Mouse (Mus musculus) ES-E14 (cell line): Measurements from ENCODE around the gene Tmem248. TPM values are rescaled to one million over a fixed set of nuclear protein-coding genes. Genes with fewer than 3 reads are reported as not detected.

ENCODE experiments used
- DNase-seq: peaks from one replicate; pipeline ENCODE4 v3.0.0-alpha.2; 2013; ENCODE audit warnings: low read depth, low spot score
- H3K27ac ChIP-seq: 2 replicates; pipeline ENCODE4 v1.5.1; 2012; ENCODE audit warnings: low read depth, mild to moderate bottlenecking, low read length, moderate library complexity, mixed read lengths; ENCODE audit not compliant: poor library complexity, insufficient read depth, severe bottlenecking
- H3K36me3 ChIP-seq: 2 replicates; pipeline ENCODE4 v1.6.1; 2012; ENCODE audit warnings: mild to moderate bottlenecking, low read length, moderate library complexity, mixed read lengths; ENCODE audit not compliant: control insufficient read depth, poor library complexity, insufficient read depth, severe bottlenecking
- H3K4me1 ChIP-seq, 2 experiments: fragments of 150-350 bp in 1 of 2; sonication (generic) in 1 of 2; 2 replicates each; pipeline ENCODE4 v1.6.1; 2012; ENCODE audit warnings: low read length in 2 of 2, mild to moderate bottlenecking in 1 of 2, mixed read lengths in 1 of 2; ENCODE audit not compliant: control insufficient read depth in 2 of 2, insufficient read depth in 2 of 2, poor library complexity in 1 of 2
- H3K4me3 ChIP-seq, 2 experiments: fragments of 150-350 bp in 1 of 2; sonication (generic) in 1 of 2; 2 replicates each; pipeline ENCODE4 v1.5.1; 2012; ENCODE audit warnings: low read length in 2 of 2, low read depth in 1 of 2, mild to moderate bottlenecking in 1 of 2, mixed read lengths in 1 of 2; ENCODE audit not compliant: insufficient read depth in 1 of 2, poor library complexity in 1 of 2, severe bottlenecking in 1 of 2
- H3K9ac ChIP-seq: 2 replicates; pipeline ENCODE4 v1.6.1; 2012; ENCODE audit warnings: low read depth, mild to moderate bottlenecking, low read length, mixed read lengths; ENCODE audit not compliant: poor library complexity, insufficient read depth, severe bottlenecking
- H3K9me3 ChIP-seq: fragments of 150-350 bp; sonication (generic); 2 replicates; pipeline ENCODE4 v1.6.1; 2012; ENCODE audit warnings: low read depth, mild to moderate bottlenecking, low read length; ENCODE audit not compliant: control insufficient read depth, insufficient read depth
- CHD2 ChIP-seq: IDR thresholded peaks from 2 replicates; pipeline ENCODE4 v1.6.1; 2014; ENCODE audit warnings: mild to moderate bottlenecking, low read depth, low read length, inconsistent platforms
- HCFC1 ChIP-seq: IDR thresholded peaks from 2 replicates; pipeline ENCODE4 v1.6.1; 2012; ENCODE audit warnings: low read length, inconsistent platforms, borderline replicate concordance; ENCODE audit not compliant: insufficient read depth
- MAFK ChIP-seq: IDR thresholded peaks from 2 replicates; pipeline ENCODE4 v1.6.1; 2014; ENCODE audit warnings: mild to moderate bottlenecking, low read depth, low read length, inconsistent platforms; ENCODE audit not compliant: insufficient read depth
- ZC3H11A ChIP-seq: IDR thresholded peaks from 2 replicates; pipeline ENCODE4 v1.6.1; 2012; ENCODE audit warnings: low read depth, mild to moderate bottlenecking, inconsistent platforms, low read length, borderline replicate concordance
- ZNF384 ChIP-seq: IDR thresholded peaks from 2 replicates; pipeline ENCODE4 v1.6.1; 2012; ENCODE audit warnings: low read depth, low read length, inconsistent platforms
- in situ Hi-C, 2 experiments: fragments of 600-800 bp; cut with MboI; formaldehyde crosslinking; loops; one replicate each; pipeline ENCODE4 v1.15.1; 2025; ENCODE audit warnings: low sequenced_read_pairs in 2 of 2, inconsistent platforms in 1 of 2; ENCODE audit not compliant: unreplicated experiment in 2 of 2
- total RNA-seq: library from RNA; depleted of rRNA; stranded (reverse); fragments of 300-350 nt; gene quantifications from 2 replicates; pipeline ENCODE4 v1.2.3, GENCODE M21; 2012

Gene Tmem248
- total RNA-seq, 1 experiment, result 83.1 TPM

DNA sequence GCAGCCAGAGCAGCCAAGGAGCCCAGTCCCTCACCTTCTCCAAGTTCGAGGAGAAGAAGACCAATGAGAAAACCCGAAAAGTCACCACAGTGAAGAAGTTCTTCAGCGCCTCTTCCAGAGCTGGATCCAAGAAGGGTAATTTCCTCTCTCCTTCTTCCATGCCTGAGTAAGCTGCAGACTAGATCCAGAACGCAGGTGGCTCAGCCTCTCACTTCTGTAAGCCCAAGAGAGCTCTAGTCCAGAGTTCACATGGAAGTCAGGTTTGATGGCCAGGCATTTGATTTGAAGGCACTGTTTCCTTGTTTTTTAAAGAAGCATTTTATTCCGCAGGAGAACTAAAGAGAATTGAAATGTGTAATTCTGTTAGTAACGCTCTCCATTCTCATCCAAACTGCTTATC, 26.0 kb upstream of the Tmem248 start:
- no peaks in the 10 kb centered on the region for H3K9me3 ChIP-seq
- H3K27ac ChIP-seq, result no peak overlapping the region
- in situ Hi-C loops, result no loop called here
- H3K36me3 ChIP-seq, result peaks cover 6% of the 10 kb centered on the region; the same call in 1 of the 2 replicates
- no peak for DNase-seq
- peaks cover 2 to 3% of the 10 kb centered on the region in 2 experiments; a peak in 1 of 4 replicates for H3K4me1 ChIP-seq
- TF ChIP-seq ZNF384 (no peak), MAFK (no peak), ZC3H11A (no peak), CHD2 (no peak), HCFC1 (no peak)
- H3K4me3 ChIP-seq, result no peak overlapping the region
- H3K9ac ChIP-seq, result no peak overlapping the region

DNA sequence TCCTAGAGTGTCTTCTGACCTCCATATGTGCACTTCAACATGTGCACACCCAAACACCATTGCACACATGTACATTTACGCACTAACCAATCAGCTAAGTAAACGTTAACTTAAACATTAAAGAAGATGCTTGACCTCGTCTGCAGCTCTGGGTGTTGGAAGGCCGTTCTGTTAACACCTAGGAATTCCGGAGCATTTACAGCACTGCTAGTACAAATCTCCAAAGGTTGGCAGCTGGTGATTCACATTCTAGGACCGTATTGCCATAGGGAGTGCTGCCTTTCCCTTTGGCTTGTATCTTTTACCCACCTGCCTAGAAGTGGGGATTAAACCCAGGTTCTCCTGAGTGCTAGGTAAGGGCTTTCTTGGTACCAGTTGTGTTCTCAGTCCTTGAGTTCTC, 25.0 kb upstream of the Tmem248 start:
- Histone ChIP-seq H3K9ac (no peak overlapping the region), H3K4me3 (no peak overlapping the region), H3K36me3 (peaks cover 6% of the 10 kb centered on the region; the same call in 1 of the 2 replicates), H3K4me1 (peaks cover 2 to 3% of the 10 kb centered on the region in 2 experiments; a peak in 1 of 4 replicates), H3K27ac (no peak overlapping the region), H3K9me3 (no peaks in the 10 kb centered on the region)
- in situ Hi-C loops, result no loop called here
- TF ChIP-seq MAFK, result no peak
- no peak for TF ChIP-seq ZNF384
- no peak for DNase-seq

DNA sequence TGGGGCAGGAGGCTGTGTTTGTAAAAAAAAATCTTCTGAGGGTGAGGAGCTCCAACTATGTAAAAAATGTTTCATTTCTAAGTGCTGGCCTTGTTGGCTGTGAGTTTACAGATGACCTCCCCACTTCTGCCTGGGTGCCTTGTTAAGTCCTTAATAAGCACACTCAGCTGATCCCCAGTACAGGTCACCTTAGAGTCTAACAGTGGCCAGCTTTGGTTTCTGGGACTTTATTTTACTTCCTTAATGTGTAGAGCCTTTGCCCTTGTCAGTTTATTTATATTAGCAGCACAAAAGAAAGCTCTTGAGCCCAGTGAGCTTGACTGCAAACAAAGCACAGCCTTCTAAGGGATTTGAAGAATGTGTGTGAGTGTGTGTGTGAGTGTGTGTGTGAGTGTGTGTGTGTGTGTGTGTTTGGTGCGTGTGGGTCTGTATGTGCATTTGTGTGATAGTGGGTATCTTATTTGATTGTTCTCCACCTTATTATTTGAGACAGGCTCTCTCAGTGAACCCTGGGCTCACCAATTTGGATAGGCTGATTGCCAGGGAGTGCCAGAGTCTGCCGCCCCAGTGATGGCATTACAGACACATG, 24.4 kb upstream of the Tmem248 start:
- Histone ChIP-seq H3K9me3 (no peaks in the 10 kb centered on the region), H3K36me3 (peaks cover 6% of the 10 kb centered on the region; the same call in 1 of the 2 replicates), H3K9ac (no peak overlapping the region), H3K27ac (no peak overlapping the region), H3K4me3 (no peak overlapping the region), H3K4me1 (peaks cover under 1 to 2% of the 10 kb centered on the region in 2 experiments; a peak in 2 of 4 replicates)
- TF ChIP-seq HCFC1 (no peak), ZNF384 (no peak), ZC3H11A (no peak), MAFK (no peak), CHD2 (no peak)
- DNase-seq, result no peak
- in situ Hi-C loops, result no loop called here

DNA sequence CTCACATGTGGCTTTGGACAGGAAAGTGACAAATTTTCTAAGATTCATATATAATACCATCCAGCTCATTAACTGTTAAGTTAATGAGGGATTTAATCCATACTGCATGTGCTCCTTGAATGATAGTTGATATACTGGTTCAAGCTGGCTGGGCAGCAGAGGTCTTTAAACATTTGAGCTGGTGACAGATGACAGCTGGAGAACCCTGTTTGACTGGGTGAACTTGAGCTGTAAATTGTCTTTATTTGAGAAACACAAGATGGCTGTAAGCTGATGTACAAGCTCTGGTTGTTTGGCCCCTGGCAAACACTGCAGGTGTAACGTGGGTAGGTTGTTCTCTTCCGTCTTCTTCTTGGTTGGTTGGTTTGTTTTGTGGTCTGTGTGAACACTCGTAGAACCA, 23.1 kb upstream of the Tmem248 start:
- in situ Hi-C loops, result no loop called here
- H3K4me3 ChIP-seq, result no peak overlapping the region
- no peak overlapping the region for H3K27ac ChIP-seq
- TF ChIP-seq ZC3H11A (no peak), ZNF384 (no peak), CHD2 (no peak), HCFC1 (no peak)
- H3K36me3 ChIP-seq, result peaks cover 8% of the 10 kb centered on the region; the same call in 1 of the 2 replicates
- H3K9ac ChIP-seq, result no peak overlapping the region
- H3K9me3 ChIP-seq, result no peaks in the 10 kb centered on the region
- no peak for DNase-seq
- peaks cover 2 to 6% of the 10 kb centered on the region in 2 experiments; a peak in 3 of 4 replicates for H3K4me1 ChIP-seq

DNA sequence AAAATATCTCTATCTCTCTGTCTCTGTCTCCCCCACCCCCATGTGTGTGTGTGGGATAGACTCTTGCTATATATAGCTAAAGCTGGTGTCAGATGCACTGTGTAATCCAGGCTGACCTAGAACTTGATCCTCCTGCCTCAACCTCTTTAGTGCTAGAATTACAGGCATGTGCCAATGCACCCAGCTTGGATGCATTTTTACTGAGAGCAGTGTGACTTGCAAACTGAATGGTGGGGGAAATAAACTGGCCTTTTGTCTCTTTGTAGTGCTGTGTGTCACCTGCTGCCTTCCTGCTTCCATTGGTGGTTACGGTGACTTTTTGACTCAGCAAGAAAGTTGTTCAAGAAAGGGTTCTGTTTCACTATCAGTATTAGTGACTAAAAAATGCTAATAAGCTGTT, 20.6 kb upstream of the Tmem248 start:
- in situ Hi-C loops, result no loop called here
- peaks cover 11% of the 10 kb centered on the region for H3K36me3 ChIP-seq

More for the DNA sequence above, 20.6 kb upstream of the Tmem248 start:
- TF ChIP-seq HCFC1 (no peak), ZC3H11A (no peak), MAFK (no peak), CHD2 (no peak), ZNF384 (no peak)
- H3K4me1 ChIP-seq, result peaks cover 2 to 6% of the 10 kb centered on the region in 2 experiments; a peak in 3 of 4 replicates
- no peak overlapping the region for H3K4me3 ChIP-seq
- H3K9ac ChIP-seq, result no peak overlapping the region
- no peak overlapping the region for H3K27ac ChIP-seq
- H3K9me3 ChIP-seq, result no peaks in the 10 kb centered on the region
- no peak for DNase-seq
